Mouse (Mus musculus) heart, postnatal 0 days (tissue): Measurements from ENCODE around the gene Mmp20. TPM values are rescaled to one million over a fixed set of nuclear protein-coding genes. Genes with fewer than 3 reads are reported as not detected.

Experiments
- ATAC-seq: fragments of 200-750 bp; cut with Nextera tagmentation; 2 replicates; pipeline ENCODE4 v1.8.0; 2017; ENCODE audit warnings: low read depth, moderate number of reproducible peaks, moderate library complexity; ENCODE audit not compliant: insufficient read depth
- DNase-seq: peaks from one replicate; pipeline ENCODE4 v3.0.0-alpha.2; 2016; ENCODE audit warnings: low spot score
- H3K27ac ChIP-seq: fragments of 300-500 bp; sonication (generic); 2 replicates; pipeline ENCODE4 v1.5.1; 2014; ENCODE audit warnings: low read depth, mild to moderate bottlenecking
- H3K27me3 ChIP-seq: fragments of 300-500 bp; sonication (generic); 2 replicates; pipeline ENCODE4 v1.6.1; 2014; ENCODE audit warnings: low read length, mixed read lengths; ENCODE audit not compliant: control insufficient read depth, insufficient read depth
- H3K36me3 ChIP-seq: fragments of 300-500 bp; sonication (generic); replicated peaks from 2 replicates; pipeline ENCODE4 v1.6.1; 2014; ENCODE audit warnings: low read length, mixed read lengths; ENCODE audit not compliant: control insufficient read depth, insufficient read depth
- H3K4me1 ChIP-seq: fragments of 300-500 bp; sonication (generic); 2 replicates; pipeline ENCODE4 v1.6.1; 2014; ENCODE audit warnings: antibody characterized with exemption; ENCODE audit not compliant: control insufficient read depth, insufficient read depth
- H3K4me2 ChIP-seq: fragments of 300-500 bp; sonication (generic); 2 replicates; pipeline ENCODE4 v1.6.1; 2014; ENCODE audit warnings: low read depth, mild to moderate bottlenecking, low read length, moderate library complexity
- H3K4me3 ChIP-seq: fragments of 300-500 bp; sonication (generic); 2 replicates; pipeline ENCODE4 v1.5.1; 2014; ENCODE audit warnings: low read depth, low read length
- H3K9ac ChIP-seq: fragments of 300-500 bp; sonication (generic); replicated peaks from 2 replicates; pipeline ENCODE4 v1.6.1; 2014; ENCODE audit warnings: low read depth, low read length, mixed read lengths
- H3K9me3 ChIP-seq: fragments of 300-500 bp; sonication (generic); replicated peaks from 2 replicates; pipeline ENCODE4 v1.6.1; 2016; ENCODE audit warnings: low read length; ENCODE audit not compliant: control insufficient read depth
- CTCF ChIP-seq: IDR thresholded peaks from 2 replicates; pipeline ENCODE4 v1.5.1; 2016; ENCODE audit warnings: antibody characterized with exemption, control low read depth, low read depth
- EP300 ChIP-seq: IDR thresholded peaks from 2 replicates; pipeline ENCODE4 v1.6.1; 2016; ENCODE audit warnings: antibody characterized with exemption, low read depth
- WGBS: fragments of 180-500 bp; shearing (Covaris S2); extraction: QIAGEN DNeasy Blood & Tissue Kit; methylation state at CpG from one replicate; pipeline ENCODE4 v1.1.7; 2014; 5-methylcytosine and 5-hydroxymethylcytosine counted together
- polyA plus RNA-seq: library from polyadenylated mRNA; unstranded; fragments of >200 nt; fragmentation: Nextera tagmentation; extraction: Ambion mirVana; gene quantifications from 2 replicates; pipeline ENCODE4 v1.2.1, GENCODE M21; 2015
- total RNA-seq: library from RNA; depleted of rRNA; stranded (reverse); fragments of >200 nt; gene quantifications from 2 replicates; pipeline ENCODE4 v1.2.3, GENCODE M21; 2014; ENCODE audit warnings: low replicate concordance; rRNA removed

Mmp20 gene
- not detected in 2 replicates for total RNA-seq
- polyA plus RNA-seq, result not detected in 2 replicates

- no peak for ATAC-seq
- H3K27ac ChIP-seq, result no peak within 1 kb of the TSS
- H3K4me3 ChIP-seq, result no peak within 1 kb of the TSS
- TF ChIP-seq EP300, result no peak
- H3K4me2 ChIP-seq, result no peak within 1 kb of the TSS
- H3K9me3 ChIP-seq, result no peaks in the 10 kb centered on the region
- DNase-seq, result no peak
- no peak within 1 kb of the TSS for H3K9ac ChIP-seq
- no peaks in the 10 kb centered on the region for H3K27me3 ChIP-seq
- H3K4me1 ChIP-seq, result no peaks in the 10 kb centered on the region
- no peaks in the 10 kb centered on the region for H3K36me3 ChIP-seq
Observed at GRCm38 (mm10) chr9:7627931-7628330, at the start of gene Mmp20. TSS of gene Mmp20 (plus strand) at chr9:7628231.

GRCm38 (mm10) chr9:7590063-7590462 lies 38.0 kb upstream of the Mmp20 start:
- no peak for TF ChIP-seq EP300
- TF ChIP-seq CTCF, result no peak
- Histone ChIP-seq H3K36me3 (no peaks in the 10 kb centered on the region), H3K27ac (no peak overlapping the region), H3K4me3 (no peak overlapping the region), H3K4me2 (no peak overlapping the region), H3K4me1 (no peaks in the 10 kb centered on the region), H3K27me3 (no peaks in the 10 kb centered on the region), H3K9me3 (no peaks in the 10 kb centered on the region), H3K9ac (no peak overlapping the region)
- no peak for DNase-seq
- no peak for ATAC-seq
- 64% methylated on average over 8 of the region's 8 CpGs for WGBS

GRCm38 (mm10) chr9:7593272-7593812 lies 34.7 kb upstream of the Mmp20 start:
- no peak overlapping the region for H3K4me2 ChIP-seq
- no peak for TF ChIP-seq EP300
- no peak for TF ChIP-seq CTCF
- no peaks in the 10 kb centered on the region for H3K4me1 ChIP-seq
- no peak overlapping the region for H3K9ac ChIP-seq
- DNase-seq (no peak), ATAC-seq (no peak)
- H3K27ac ChIP-seq, result no peak overlapping the region
- H3K36me3 ChIP-seq, result no peaks in the 10 kb centered on the region
- H3K9me3 ChIP-seq, result no peaks in the 10 kb centered on the region
- no peaks in the 10 kb centered on the region for H3K27me3 ChIP-seq
- WGBS, result 89% methylated on average over 3 of the region's 3 CpGs
- H3K4me3 ChIP-seq, result no peak overlapping the region

- WGBS, result 6% methylated on average over 6 of the region's 6 CpGs
- Histone ChIP-seq H3K4me2 (peak overlapping the region; percentile 65), H3K4me1 (no peaks in the 10 kb centered on the region), H3K4me3 (peak overlapping the region; percentile 50), H3K27ac (no peak overlapping the region), H3K9ac (peak overlapping the region; percentile 48), H3K9me3 (no peaks in the 10 kb centered on the region), H3K27me3 (no peaks in the 10 kb centered on the region), H3K36me3 (no peaks in the 10 kb centered on the region)
- DNase-seq (peak; percentile 97), ATAC-seq (peak; percentile 98)
- TF ChIP-seq CTCF (peak; percentile 92), EP300 (no peak)
Observed at GRCm38 (mm10) chr9:7594816-7595540, 33.1 kb upstream of the Mmp20 start.

- DNase-seq (peak; percentile 57), ATAC-seq (no peak)
- TF ChIP-seq EP300 (no peak), CTCF (peak; percentile 96)
- Histone ChIP-seq H3K27me3 (no peaks in the 10 kb centered on the region), H3K4me2 (no peak overlapping the region), H3K4me3 (no peak overlapping the region), H3K9ac (no peak overlapping the region), H3K9me3 (no peaks in the 10 kb centered on the region), H3K4me1 (no peaks in the 10 kb centered on the region), H3K27ac (no peak overlapping the region), H3K36me3 (no peaks in the 10 kb centered on the region)
- under 1% methylated on average over 3 of the region's 3 CpGs for WGBS
Observed at GRCm38 (mm10) chr9:7602982-7603742, 24.9 kb upstream of the Mmp20 start.
